Comparison of ENCODE assay signal across 15 mouse cellular contexts in the genomic region with DNA sequence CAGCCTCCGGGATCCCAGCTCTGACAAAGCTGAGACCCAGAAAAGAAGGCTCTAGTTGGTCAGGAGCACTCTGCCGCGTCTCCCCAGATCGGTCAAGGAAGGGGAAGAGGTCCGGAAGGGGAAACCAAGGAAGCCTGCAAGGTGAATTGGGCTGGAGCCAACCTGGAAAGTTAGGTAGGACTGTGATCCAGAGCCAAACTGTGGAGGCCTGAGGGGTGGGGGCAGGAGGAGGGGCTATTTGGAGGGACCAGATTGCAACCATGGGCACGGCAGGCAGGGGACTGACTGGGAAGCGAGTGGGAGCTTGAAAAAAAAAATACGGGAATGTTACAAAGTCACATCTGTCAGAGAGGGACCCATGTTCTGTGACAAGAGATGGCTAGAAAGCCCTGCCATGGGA. TPM values are rescaled to one million over a fixed set of nuclear protein-coding genes. Genes with fewer than 3 reads are reported as not detected.
DNase-seq lines count a peak whose midpoint lies in the region; ATAC-seq and TF ChIP-seq lines count a peak whose summit lies in the region.
"Had no signal": no experiment of that assay in that cellular context is flagged by ENCODE, and none has a peak within 500 bp of the region (broad histone marks: within the 10 kb centered on the region; RNA-seq: fewer than 3 reads in every experiment).

No protein-coding gene starts in this region.

- H3K27me3 ChIP-seq in heart, embryonic 13.5 days (replicated peaks), result peaks cover 69% of the 10 kb centered on the region
- H3K27me3 ChIP-seq in lung, embryonic 14.5 days (ENCODE audit: insufficient read depth, low read length), result no peaks in the 10 kb centered on the region
- H3K27me3 ChIP-seq in lung, postnatal 0 days (replicated peaks; ENCODE audit: insufficient read depth, low read length), result 0 out of 2 replicates have a peak, but pooled peaks cover 5% of the 10 kb centered on the region
- H3K27me3 ChIP-seq in embryonic facial prominence, embryonic 10.5 days (replicated peaks; ENCODE audit: low read depth, poor library complexity, severe bottlenecking), result peaks cover 48% of the 10 kb centered on the region
- peaks cover 2% of the 10 kb centered on the region for H3K27me3 ChIP-seq in limb, embryonic 12.5 days

- H3K27ac ChIP-seq in heart, embryonic 13.5 days (replicated peaks), result no peak overlapping the region
- H3K27ac ChIP-seq in lung, embryonic 14.5 days (ENCODE audit: low read depth), result no peak overlapping the region
- H3K27ac ChIP-seq in lung, postnatal 0 days (ENCODE audit: low read length), result no peak overlapping the region
- H3K27ac ChIP-seq in embryonic facial prominence, embryonic 10.5 days (replicated peaks), result peak overlapping the region; percentile 93
- peak overlapping the region; percentile 95 for H3K27ac ChIP-seq in limb, embryonic 12.5 days
- H3K27ac ChIP-seq: hindbrain, embryonic 15.5 days had no signal

- 0 out of 2 replicates have a peak overlapping the region, but pooled peaks have one; percentile 44 for H3K9ac ChIP-seq in heart, embryonic 13.5 days
- 0 out of 2 replicates have a peak overlapping the region, but pooled peaks have one; percentile 5 for H3K9ac ChIP-seq in lung, embryonic 14.5 days
- H3K9ac ChIP-seq in lung, postnatal 0 days (replicated peaks; ENCODE audit: low read depth), result no peak overlapping the region
- peak overlapping the region; percentile 50 for H3K9ac ChIP-seq in limb, embryonic 12.5 days (replicated peaks)
- H3K9ac ChIP-seq: hindbrain, embryonic 15.5 days had no signal

- no peak for TF ChIP-seq CTCF in lung, embryonic 14.5 days (IDR thresholded peaks at IDR 0.05; ENCODE audit: low read depth)
- TF ChIP-seq CTCF in lung, postnatal 0 days (IDR thresholded peaks at IDR 0.05), result no peak

- TF ChIP-seq EP300 in lung, postnatal 0 days (IDR thresholded peaks at IDR 0.05), result no peak

- WGBS in heart, embryonic 13.5 days, result 20% methylated on average over 8 of the region's 8 CpGs
- 14% methylated on average over 8 of the region's 8 CpGs for whole genome bisulfite sequencing in lung, embryonic 14.5 days
- 20% methylated on average over 8 of the region's 8 CpGs for WGBS in lung, postnatal 0 days
- WGBS in embryonic facial prominence, embryonic 10.5 days, result 13% methylated on average over 8 of the region's 8 CpGs
- WGBS in limb, embryonic 12.5 days, result 4% methylated on average over 8 of the region's 8 CpGs

- ATAC-seq in heart, embryonic 13.5 days (ENCODE audit: extremely low read depth, insufficient number of reproducible peaks, low FRiP score, low TSS enrichment), result no peak
- ATAC-seq in lung, embryonic 14.5 days (ENCODE audit: insufficient read depth), result no peak
- no peak for ATAC-seq in lung, postnatal 0 days
- no peak for ATAC-seq in limb, embryonic 12.5 days (ENCODE audit: insufficient number of reproducible peaks, insufficient read depth, low FRiP score, low TSS enrichment, low read depth)
- ATAC-seq: CD4-positive, CD25-positive, alpha-beta regulatory T cell, adult 4 months had no signal

- H3K4me1 ChIP-seq in heart, embryonic 13.5 days, result peaks cover 58% of the 10 kb centered on the region
- peaks cover 14% of the 10 kb centered on the region for H3K4me1 ChIP-seq in lung, embryonic 14.5 days (ENCODE audit: insufficient read depth)
- H3K4me1 ChIP-seq in lung, postnatal 0 days (ENCODE audit: insufficient read depth, low read depth, low read length), result 0 out of 2 replicates have a peak, but pooled peaks cover 4% of the 10 kb centered on the region
- peaks cover 98% of the 10 kb centered on the region for H3K4me1 ChIP-seq in embryonic facial prominence, embryonic 10.5 days
- H3K4me1 ChIP-seq in limb, embryonic 12.5 days (replicated peaks), result peaks cover 98% of the 10 kb centered on the region
- H3K4me1 ChIP-seq: megakaryocyte, embryonic 14.5 days had no signal

- H3K4me3 ChIP-seq in heart, embryonic 13.5 days, result no peak overlapping the region
- H3K4me3 ChIP-seq in lung, embryonic 14.5 days (ENCODE audit: low read depth, low read length), result no peak overlapping the region; the same call in 1 of the 2 replicates
- H3K4me3 ChIP-seq in lung, postnatal 0 days (ENCODE audit: low read depth, low read length), result no peak overlapping the region
- H3K4me3 ChIP-seq in embryonic facial prominence, embryonic 10.5 days, result peak overlapping the region; percentile 53
- peak overlapping the region; percentile 30 for H3K4me3 ChIP-seq in limb, embryonic 12.5 days (replicated peaks)
- H3K4me3 ChIP-seq: hindbrain, embryonic 15.5 days; megakaryocyte, embryonic 14.5 days had no signal

- no peaks in the 10 kb centered on the region for H3K36me3 ChIP-seq in heart, embryonic 13.5 days
- H3K36me3 ChIP-seq in lung, embryonic 14.5 days (ENCODE audit: insufficient read depth), result no peaks in the 10 kb centered on the region
- H3K36me3 ChIP-seq in lung, postnatal 0 days (ENCODE audit: insufficient read depth, low read length), result no peaks in the 10 kb centered on the region
- H3K36me3 ChIP-seq in embryonic facial prominence, embryonic 10.5 days (replicated peaks), result no peaks in the 10 kb centered on the region
- no peaks in the 10 kb centered on the region for H3K36me3 ChIP-seq in limb, embryonic 12.5 days
- H3K36me3 ChIP-seq: hindbrain, embryonic 15.5 days had no signal

- no peak for DNase-seq in heart, adult 9 months (ENCODE audit: low spot score in 2 of 2)
- no peak for DNase-seq in lung, embryonic 14.5 days
- DNase-seq in lung, postnatal 0 days (ENCODE audit: low spot score), result no peak
- no peak for DNase-seq in embryonic facial prominence, embryonic 10.5 days (ENCODE audit: low spot score)
- no peak for DNase-seq in layer of hippocampus, adult 9-10 months (ENCODE audit: low spot score)
- DNase-seq in thymus, adult 18-20 months, result no peak
- DNase-seq: adrenal gland, postnatal 14 days; gastrocnemius, postnatal 25 days; lung, adult 2 months had no signal

- no peaks in the 10 kb centered on the region for H3K9me3 ChIP-seq in heart, embryonic 13.5 days
- no peaks in the 10 kb centered on the region for H3K9me3 ChIP-seq in lung, embryonic 14.5 days (ENCODE audit: low read depth, low read length)
- no peaks in the 10 kb centered on the region for H3K9me3 ChIP-seq in lung, postnatal 0 days (ENCODE audit: low read length)
- H3K9me3 ChIP-seq in embryonic facial prominence, embryonic 10.5 days, result no peaks in the 10 kb centered on the region
- no peaks in the 10 kb centered on the region for H3K9me3 ChIP-seq in limb, embryonic 12.5 days
- H3K9me3 ChIP-seq: hindbrain, embryonic 15.5 days; megakaryocyte, embryonic 14.5 days had no signal

- H3K4me2 ChIP-seq in heart, embryonic 13.5 days, result peak overlapping the region; percentile 43
- H3K4me2 ChIP-seq in lung, embryonic 14.5 days, result peak overlapping the region; percentile 19
- no peak overlapping the region for H3K4me2 ChIP-seq in lung, postnatal 0 days (replicated peaks; ENCODE audit: low read depth, low read length)
- H3K4me2 ChIP-seq in limb, embryonic 12.5 days, result peak overlapping the region; percentile 53
- H3K4me2 ChIP-seq: hindbrain, embryonic 15.5 days had no signal

RNA-seq across cellular contexts. Expression of gene Ccdc33, which starts 10.9 kb away (rescaled TPM):
- 0.05 and 0.07 TPM in 2 replicates for polyA plus RNA-seq in heart, embryonic 13.5 days (2015; fragmentation: Nextera tagmentation; extraction: Ambion mirVana)
- not detected in 2 replicates for polyA plus RNA-seq in lung, embryonic 14.5 days (2014; fragmentation: Nextera tagmentation; extraction: Ambion mirVana)
- polyA plus RNA-seq in lung, postnatal 0 days (2015; fragmentation: Nextera tagmentation; extraction: Ambion mirVana), result 3.0 and 3.3 TPM in 2 replicates
- polyA plus RNA-seq in embryonic facial prominence, embryonic 10.5 days (2016; fragmentation: Nextera tagmentation; extraction: Ambion mirVana), result 0.36 and 0.56 TPM in 2 replicates
- polyA plus RNA-seq in limb, embryonic 12.5 days (2016; fragmentation: Nextera tagmentation; extraction: Ambion mirVana), result 0.19 and 0.42 TPM in 2 replicates
- polyA plus RNA-seq: CD4-positive, CD25-positive, alpha-beta regulatory T cell, adult 4 months; stomach, embryonic 16.5 days had no signal

Comparison
In these comparisons a context has a peak if more than half of its experiments do, and no peak if none do; other contexts are left out.
1. H3K27ac ChIP-seq: peak in embryonic facial prominence, embryonic 10.5 days (single experiment) and limb, embryonic 12.5 days (single experiment); none in heart, embryonic 13.5 days (single experiment), lung, embryonic 14.5 days (single experiment) and lung, postnatal 0 days (single experiment).
2. H3K4me3 ChIP-seq: peak in embryonic facial prominence, embryonic 10.5 days (single experiment) and limb, embryonic 12.5 days (single experiment); none in heart, embryonic 13.5 days (single experiment), lung, embryonic 14.5 days (single experiment) and lung, postnatal 0 days (single experiment).